Mouse (Mus musculus): Measurements from ENCODE around the gene Kif2c. TPM values are rescaled to one million over a fixed set of nuclear protein-coding genes. Genes with fewer than 3 reads are reported as not detected.

Kif2c gene
- total and polyA plus RNA-seq, 3 experiments: 32.6 to 45.1 TPM; not detected in 1

DNA sequence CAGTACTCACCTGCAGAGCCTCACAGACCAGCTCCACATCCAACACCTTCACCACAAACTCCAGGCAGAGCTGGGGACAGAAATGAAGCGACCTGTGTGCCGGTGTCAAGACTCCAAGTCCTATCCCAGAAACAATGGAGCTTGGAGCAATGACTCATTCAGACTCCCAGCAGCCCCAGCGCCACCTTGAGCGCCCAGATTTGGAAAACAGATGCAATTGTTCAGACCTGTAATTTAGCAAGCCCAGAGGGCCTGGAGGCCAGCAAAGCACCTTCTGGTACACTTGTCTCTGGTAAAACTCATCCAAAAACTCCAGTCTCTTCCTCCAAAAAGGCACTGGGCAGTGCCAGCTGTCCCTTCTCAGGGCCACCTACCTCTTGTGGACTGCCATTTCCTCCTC lies 60.2 kb downstream of the Kif2c start:
- Histone ChIP-seq H3K9ac (ENCODE audit: control insufficient read depth, low read depth, low read length, poor library complexity, severe bottlenecking) (no peak overlapping the region), H3K27me3 (ENCODE audit: control insufficient read depth in 1 of 2, insufficient read depth in 2 of 2, low read length in 2 of 2) (no peaks in the 10 kb centered on the region), H3K27ac (ENCODE audit: control insufficient read depth, low read depth, low read length) (no peak overlapping the region), H3K4me3 (ENCODE audit: control insufficient read depth in 1 of 2, insufficient read depth in 1 of 2, low read depth in 2 of 2, low read length in 2 of 2) (no peak overlapping the region), H3K36me3 (ENCODE audit: control insufficient read depth in 1 of 2, insufficient read depth in 2 of 2, low read length in 2 of 2) (peaks cover 0 to 33% of the 10 kb centered on the region in 2 experiments; a peak in 2 of 4 replicates), H3K4me1 (ENCODE audit: control insufficient read depth in 1 of 2, insufficient read depth in 2 of 2, low read length in 2 of 2) (peaks cover 4 to 35% of the 10 kb centered on the region in 2 experiments), H3K9me3 (replicated peaks; ENCODE audit: insufficient read depth, low read length) (no peaks in the 10 kb centered on the region), H3K79me2 (ENCODE audit: control insufficient read depth, insufficient read depth, low read length, poor library complexity) (peaks cover 13% of the 10 kb centered on the region)
- TF ChIP-seq CHD2 (IDR thresholded peaks at IDR 0.05; ENCODE audit: low read length): no peak
- no peak for TF ChIP-seq JUND (IDR thresholded peaks at IDR 0.05; ENCODE audit: low read depth, low read length)
- no peak for TF ChIP-seq MAFK (IDR thresholded peaks at IDR 0.05; ENCODE audit: borderline replicate concordance, low read depth, low read length)
- no peak for TF ChIP-seq USF2 (IDR thresholded peaks at IDR 0.05; ENCODE audit: borderline replicate concordance in 1 of 2, insufficient read depth in 1 of 2, low read depth in 1 of 2, low read length in 2 of 2)
- no peak for TF ChIP-seq RCOR1 (IDR thresholded peaks at IDR 0.05; ENCODE audit: low read depth, low read length)
- TF ChIP-seq E2F4 (IDR thresholded peaks at IDR 0.05; ENCODE audit: borderline replicate concordance, low read depth, low read length): no peak
- TF ChIP-seq TBP (IDR thresholded peaks at IDR 0.05; ENCODE audit: low read depth, low read length): no peak
- no peak for TF ChIP-seq TAL1 (IDR thresholded peaks at IDR 0.05; ENCODE audit: low read length)
- no peak for TF ChIP-seq GATA1 (IDR thresholded peaks at IDR 0.05; ENCODE audit: low read depth, low read length)
- DNase-seq (ENCODE audit: low read depth, low spot score): no peak

DNA sequence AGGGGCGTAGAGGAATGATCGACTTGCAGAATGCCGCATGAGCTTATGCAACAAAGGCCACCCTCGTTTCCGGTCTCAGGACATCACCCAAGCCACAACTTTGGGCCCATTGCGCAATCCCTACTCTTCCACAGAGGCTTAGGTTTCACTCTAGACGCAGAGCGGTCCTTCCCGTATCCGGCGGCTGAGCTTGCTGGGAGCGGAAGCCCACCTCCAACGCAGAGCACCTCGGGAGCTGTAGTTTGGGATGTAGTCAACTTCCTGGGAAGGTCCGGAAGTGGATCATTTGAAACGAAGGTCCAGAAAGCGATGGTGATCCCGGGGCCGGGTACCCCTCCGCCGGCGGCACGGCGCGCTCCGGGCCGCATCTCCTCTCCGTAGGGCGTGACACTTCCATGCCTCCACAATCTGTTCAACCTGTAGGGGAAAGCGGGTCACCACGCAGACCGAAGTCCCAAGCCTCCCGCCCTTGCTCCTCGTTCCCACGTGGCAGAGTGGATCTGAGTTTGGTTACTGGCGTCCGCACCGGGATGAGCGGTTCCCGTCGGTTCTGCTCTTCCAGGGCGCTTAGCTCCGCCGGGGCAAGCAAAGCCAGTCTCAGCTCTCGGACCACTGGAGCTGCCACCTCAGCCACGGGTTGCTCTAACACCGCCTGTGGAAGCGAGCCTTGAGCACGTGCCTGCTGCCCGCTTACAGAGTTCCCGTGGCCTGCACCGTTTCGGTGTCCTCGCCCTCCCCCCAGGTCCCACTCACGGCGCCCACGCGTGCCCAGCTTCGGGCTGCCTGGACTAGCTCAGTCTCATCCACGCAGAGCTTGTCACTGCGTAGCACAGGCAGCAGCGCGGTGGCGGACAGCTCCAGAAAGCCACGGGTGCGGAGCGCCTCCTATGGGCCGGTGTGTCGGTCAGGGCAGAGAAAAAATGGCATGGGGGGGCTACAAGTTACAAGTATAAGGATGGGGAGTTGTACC lies 61.7 kb downstream of the Kif2c start:
- Histone ChIP-seq H3K79me2 (ENCODE audit: control insufficient read depth, insufficient read depth, low read length, poor library complexity) (peaks cover 13% of the 10 kb centered on the region), H3K4me1 (ENCODE audit: control insufficient read depth in 1 of 2, insufficient read depth in 2 of 2, low read length in 2 of 2) (peaks cover 2 to 23% of the 10 kb centered on the region in 2 experiments; a peak in 3 of 4 replicates), H3K9me3 (replicated peaks; ENCODE audit: insufficient read depth, low read length) (no peaks in the 10 kb centered on the region), H3K36me3 (ENCODE audit: control insufficient read depth in 1 of 2, insufficient read depth in 2 of 2, low read length in 2 of 2) (peaks cover 0 to 23% of the 10 kb centered on the region in 2 experiments; a peak in 2 of 4 replicates), H3K4me3 (ENCODE audit: control insufficient read depth in 1 of 2, insufficient read depth in 1 of 2, low read depth in 2 of 2, low read length in 2 of 2) (peak overlapping the region; percentile 67 to 82), H3K27ac (ENCODE audit: control insufficient read depth, low read depth, low read length) (peak overlapping the region; percentile 81), H3K9ac (ENCODE audit: control insufficient read depth, low read depth, low read length, poor library complexity, severe bottlenecking) (peak overlapping the region; percentile 92), H3K27me3 (ENCODE audit: control insufficient read depth in 1 of 2, insufficient read depth in 2 of 2, low read length in 2 of 2) (no peaks in the 10 kb centered on the region)
- DNase-seq (ENCODE audit: low read depth, low spot score): peak; percentile 98
- TF ChIP-seq MXI1 (IDR thresholded peaks at IDR 0.05; ENCODE audit: low read depth, low read length) (peak; percentile 94), CTCF (IDR thresholded peaks at IDR 0.05 in 2 of 3, conservative IDR thresholded peaks at IDR 0.05 in 1 of 3; ENCODE audit: control insufficient read depth in 1 of 3, insufficient read depth in 1 of 3, low read depth in 2 of 3, low read length in 3 of 3, poor library complexity in 1 of 3, severe bottlenecking in 1 of 3) (peak; percentile 66 to 90 (median 86)), MEF2A (IDR thresholded peaks at IDR 0.05; ENCODE audit: extremely low read depth, insufficient replicate concordance, low read depth, low read length, poor library complexity, severe bottlenecking) (no peak), GABPA (IDR thresholded peaks at IDR 0.05; ENCODE audit: low read depth, low read length) (no peak), ZMIZ1 (IDR thresholded peaks at IDR 0.05; ENCODE audit: low read depth, low read length) (no peak; the same call in 1 of the 2 replicates), TCF12 (IDR thresholded peaks at IDR 0.05; ENCODE audit: low read depth, low read length) (peak; percentile 83; the same call in 1 of the 2 replicates), USF1 (IDR thresholded peaks at IDR 0.05; ENCODE audit: low read depth, low read length) (no peak; the same call in 1 of the 2 replicates), EP300 (IDR thresholded peaks at IDR 0.05; ENCODE audit: low read depth in 1 of 2, low read length in 2 of 2) (peak in 1 of 2 experiments; percentile 34; a peak in 2 of 4 replicates), SIN3A (IDR thresholded peaks at IDR 0.05; ENCODE audit: low read length) (peak; percentile 96), POLR2AphosphoS5 (IDR thresholded peaks at IDR 0.05; ENCODE audit: borderline replicate concordance, low read depth, low read length) (no peak), ELF1 (IDR thresholded peaks at IDR 0.05; ENCODE audit: low read depth, low read length) (peak; percentile 100), MYB (IDR thresholded peaks at IDR 0.05; ENCODE audit: low read depth, low read length) (no peak), MAX (IDR thresholded peaks at IDR 0.05; ENCODE audit: low read length) (peak; percentile 81; the same call in 1 of the 2 replicates), UBTF (IDR thresholded peaks at IDR 0.05; ENCODE audit: borderline replicate concordance, insufficient read depth, low read depth, low read length) (no peak), NRF1 (IDR thresholded peaks at IDR 0.05; ENCODE audit: insufficient read depth, low read depth, low read length, poor library complexity, severe bottlenecking) (no peak; the same call in 1 of the 2 replicates), MAZ (IDR thresholded peaks at IDR 0.05; ENCODE audit: low read depth, low read length) (peak; percentile 79; the same call in 1 of the 2 replicates), ETS1 (IDR thresholded peaks at IDR 0.05; ENCODE audit: low read depth, low read length) (peak; percentile 86), POLR2AphosphoS2 (IDR thresholded peaks at IDR 0.05; ENCODE audit: low read length) (peak; percentile 89), JUND (IDR thresholded peaks at IDR 0.05; ENCODE audit: low read depth, low read length) (no peak), RCOR1 (IDR thresholded peaks at IDR 0.05; ENCODE audit: low read depth, low read length) (0 out of 2 replicates have a peak, but pooled peaks have one; percentile 22), MAFK (IDR thresholded peaks at IDR 0.05; ENCODE audit: borderline replicate concordance, low read depth, low read length) (no peak)
